Mouse (Mus musculus) fat pad, adult 2 months (tissue): ENCODE results near the gene Wdpcp.

ENCODE experiments used
- DNase-seq: peaks from one replicate; pipeline ENCODE4 v3.0.0-alpha.2; 2011; ENCODE audit warnings: low read depth, low spot score; ENCODE audit errors: extremely low read depth

Gene Wdpcp

DNA sequence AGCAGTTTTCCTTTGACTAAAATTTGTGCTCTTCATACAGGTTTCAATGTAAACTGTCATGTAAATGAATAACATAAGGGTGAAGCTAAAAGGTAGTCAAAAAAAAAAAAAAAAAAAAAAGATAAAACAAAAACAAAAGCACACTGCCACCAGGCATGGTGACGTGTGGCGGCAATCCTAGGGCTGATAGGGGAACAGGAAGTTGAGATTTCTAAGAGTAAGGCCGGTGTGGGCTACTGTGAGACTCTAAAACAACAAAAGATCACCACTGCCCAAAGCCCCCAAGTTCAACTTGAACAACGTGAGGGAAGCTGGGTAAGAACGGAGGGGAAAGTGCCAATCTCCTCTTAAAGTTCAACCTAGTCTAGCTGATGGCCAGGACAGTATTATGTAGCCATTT is 3.0 kb upstream of the Wdpcp start:
- DNase-seq = no peak

DNA sequence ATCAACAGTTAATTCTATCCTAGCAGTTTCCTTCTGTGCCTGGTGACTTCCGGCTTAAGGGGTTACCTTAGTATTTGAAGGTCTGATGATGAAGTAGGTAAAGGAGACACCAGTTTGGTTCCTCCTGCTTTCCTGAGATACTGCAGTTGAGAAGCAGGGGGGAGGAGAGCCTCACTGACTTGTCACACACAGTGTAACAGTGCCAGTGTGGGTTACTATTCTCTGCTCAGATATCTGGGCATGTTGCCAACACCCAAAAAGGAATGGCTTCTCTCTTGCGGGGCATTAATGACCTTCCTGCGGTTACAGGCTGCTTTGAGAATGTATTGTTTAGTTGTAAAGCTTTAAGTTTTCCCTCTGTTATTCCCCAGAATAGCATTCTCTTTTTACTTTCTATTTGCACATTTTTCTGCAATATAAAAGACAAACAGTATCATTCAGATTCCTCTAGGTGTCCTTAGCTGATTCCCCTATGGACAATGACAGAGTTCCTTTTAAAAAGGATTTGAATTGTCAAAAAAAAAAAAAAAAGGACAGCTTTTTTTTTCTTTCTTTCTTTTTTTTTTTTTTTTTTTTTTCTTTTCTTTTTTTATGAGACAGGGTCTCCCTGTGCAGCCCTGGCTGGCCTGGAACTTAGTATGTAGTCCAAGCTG is 2.5 kb upstream of the Wdpcp start:
- DNase-seq = no peak

DNA sequence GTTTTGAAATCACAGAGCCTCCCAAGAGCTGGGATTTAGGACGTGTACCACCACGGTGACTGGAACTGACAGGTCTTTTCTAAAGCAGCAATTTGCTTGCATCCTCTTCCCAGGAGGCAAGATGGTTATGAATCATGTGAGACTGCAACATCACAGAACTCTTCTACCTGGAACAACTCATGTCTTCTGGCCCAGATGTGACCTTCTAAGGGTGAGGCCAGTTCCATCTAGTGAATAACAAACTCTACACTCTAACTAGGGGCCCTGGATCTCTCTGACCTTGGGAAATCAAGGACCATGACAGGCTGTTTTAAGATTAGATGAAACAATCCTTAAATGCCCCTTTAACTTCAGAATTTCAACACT is 1.9 kb upstream of the Wdpcp start:
- no peak for DNase-seq

DNA sequence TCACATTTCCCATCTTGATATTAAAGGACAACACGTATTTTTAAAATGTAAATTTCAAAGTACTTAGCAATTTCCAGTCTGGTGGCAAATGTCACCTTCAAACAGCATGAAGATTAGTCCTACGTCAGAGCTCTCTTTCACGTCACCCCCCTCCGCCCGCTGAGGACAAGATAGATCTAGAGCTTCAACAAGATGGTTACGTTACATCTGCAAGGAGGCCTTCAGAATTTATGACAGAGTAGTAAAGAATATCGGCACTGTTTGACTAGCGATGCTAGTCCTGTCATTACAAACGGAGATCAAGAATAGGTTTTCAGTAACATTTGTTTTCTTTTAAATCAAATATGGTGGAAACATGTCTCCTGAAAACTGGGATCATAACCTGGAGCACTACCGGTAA is 1.1 kb upstream of the Wdpcp start:
- no peak for DNase-seq

DNA sequence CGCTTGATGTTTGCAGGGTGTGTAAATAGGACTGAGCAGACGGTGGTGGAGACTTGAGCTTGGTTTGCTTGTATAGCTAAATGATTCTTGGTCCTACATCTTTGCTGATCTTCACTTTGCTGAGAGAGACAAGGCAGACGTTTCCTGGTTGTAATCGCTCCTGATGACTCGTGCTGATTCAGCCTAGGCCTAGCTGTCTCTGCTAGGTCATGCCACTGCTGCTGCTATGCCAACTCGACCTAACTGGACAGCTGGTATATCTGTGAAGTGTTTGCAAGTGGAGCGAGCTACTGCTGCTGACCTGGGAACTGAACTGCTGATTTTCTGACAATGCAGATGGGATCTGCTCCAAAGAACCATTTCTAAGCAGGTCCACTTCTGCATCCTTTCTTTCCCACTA is 9.4 kb downstream of the Wdpcp start:
- DNase-seq = no peak

DNA sequence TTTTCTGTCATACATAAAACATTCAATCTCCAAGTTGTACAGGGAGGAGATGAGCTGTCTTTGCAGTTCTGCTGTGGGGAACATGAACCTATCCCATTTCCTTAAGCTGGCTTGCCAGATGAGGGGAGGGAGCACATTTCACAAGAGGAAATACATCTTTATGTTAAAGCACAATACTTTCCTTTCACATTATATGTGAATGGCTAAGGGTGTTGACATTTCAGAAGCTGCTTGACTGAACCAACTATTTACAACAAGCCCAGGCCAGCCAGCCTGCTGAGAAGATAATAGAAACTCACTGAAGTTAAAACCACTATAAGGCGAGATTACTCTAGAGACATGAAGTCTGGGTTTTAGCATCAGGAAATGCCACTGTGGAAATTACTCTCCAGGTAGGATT is 11.3 kb downstream of the Wdpcp start:
- no peak for DNase-seq

DNA sequence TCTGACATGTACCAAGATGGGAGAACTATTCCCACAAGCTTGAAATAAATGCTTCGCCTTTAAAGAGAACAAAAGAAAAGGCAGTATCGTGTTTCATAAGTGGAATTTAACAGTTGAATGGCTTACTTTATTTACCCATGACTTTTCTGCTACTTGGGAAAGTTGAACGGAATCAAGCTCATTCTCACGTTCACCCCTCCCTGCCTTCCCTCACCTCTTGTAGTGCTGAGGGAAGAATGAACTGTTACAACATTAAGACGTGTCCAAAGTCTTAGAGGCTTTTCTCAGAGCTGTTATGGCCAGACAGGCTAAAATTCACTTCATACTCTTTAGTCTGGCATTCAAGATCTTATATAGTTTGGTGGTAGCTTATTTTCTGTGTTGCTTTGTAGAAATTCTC is 30.5 kb downstream of the Wdpcp start:
- DNase-seq = no peak

DNA sequence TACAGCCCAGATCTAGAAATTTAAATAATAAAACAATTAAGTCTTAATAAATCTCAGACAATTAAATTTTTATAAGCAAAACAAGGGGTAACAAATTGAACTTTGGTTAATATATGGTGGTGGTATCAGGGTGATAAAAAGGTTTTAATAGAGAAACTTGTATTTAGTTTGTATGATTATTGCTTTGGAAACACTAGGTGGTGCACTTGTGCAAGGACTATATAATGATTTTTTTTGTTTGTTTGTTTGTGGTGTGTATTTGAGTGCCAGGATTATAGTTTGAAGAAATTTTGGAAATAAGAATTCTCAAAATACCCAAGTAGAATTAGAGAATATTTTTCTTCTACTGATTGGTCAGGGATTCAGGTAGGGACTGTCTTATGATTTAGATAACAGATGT is 43.9 kb downstream of the Wdpcp start:
- no peak for DNase-seq

DNA sequence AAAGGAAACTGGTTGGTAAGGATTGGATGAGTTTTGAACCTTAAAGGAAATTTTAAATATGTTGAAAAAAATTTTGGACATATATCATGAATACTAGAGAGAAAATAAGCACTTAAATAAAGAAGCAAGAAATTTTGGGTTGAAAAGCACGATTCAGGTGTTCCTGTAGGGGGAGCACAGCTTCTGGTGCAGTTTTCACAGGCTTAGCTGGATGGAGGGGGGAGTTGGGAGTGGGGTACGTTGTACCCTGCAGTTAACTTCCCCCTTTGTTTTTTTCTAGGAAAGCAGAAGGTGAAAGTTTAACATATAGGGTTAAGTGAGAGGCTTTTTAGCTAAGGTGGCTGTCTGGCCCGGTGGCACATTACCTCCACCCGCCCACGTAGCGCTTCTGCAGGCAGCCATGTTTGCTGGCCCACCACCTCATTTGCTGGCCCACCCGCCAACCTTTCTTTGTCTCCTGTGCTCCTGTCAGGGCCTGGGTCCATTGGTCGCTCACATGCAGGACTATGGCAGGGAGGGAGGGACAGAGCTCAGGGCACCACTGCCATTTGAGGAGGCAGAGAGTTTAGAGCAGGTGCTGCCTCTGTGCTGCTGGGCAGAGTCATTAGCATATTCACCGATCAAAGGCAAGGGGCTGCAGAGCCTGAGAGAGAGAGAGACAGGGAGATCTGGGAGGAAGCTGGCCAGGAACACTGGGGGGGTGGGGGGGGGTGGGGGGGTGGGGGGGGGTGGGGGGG is 62.3 kb downstream of the Wdpcp start:
- no peak for DNase-seq

DNA sequence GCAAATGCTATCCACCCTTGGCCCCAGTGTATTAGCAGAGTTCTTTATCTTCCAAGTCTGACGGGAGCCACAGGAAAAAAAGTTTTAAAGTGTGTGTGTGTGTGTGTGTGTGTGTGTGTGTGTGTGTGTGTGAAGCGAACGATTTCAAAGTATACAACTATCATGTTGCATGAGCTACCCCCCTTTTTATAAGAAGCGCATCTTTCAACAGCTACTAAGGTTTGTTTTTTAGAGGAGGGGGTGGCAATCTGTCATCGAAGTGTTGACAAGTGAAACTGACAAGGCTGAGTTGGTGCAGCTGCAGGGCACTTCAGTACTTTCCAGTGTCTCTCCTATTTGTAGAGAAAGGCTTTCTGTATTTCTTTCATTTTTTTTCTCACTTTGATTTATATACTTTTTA is 66.3 kb downstream of the Wdpcp start:
- no peak for DNase-seq

DNA sequence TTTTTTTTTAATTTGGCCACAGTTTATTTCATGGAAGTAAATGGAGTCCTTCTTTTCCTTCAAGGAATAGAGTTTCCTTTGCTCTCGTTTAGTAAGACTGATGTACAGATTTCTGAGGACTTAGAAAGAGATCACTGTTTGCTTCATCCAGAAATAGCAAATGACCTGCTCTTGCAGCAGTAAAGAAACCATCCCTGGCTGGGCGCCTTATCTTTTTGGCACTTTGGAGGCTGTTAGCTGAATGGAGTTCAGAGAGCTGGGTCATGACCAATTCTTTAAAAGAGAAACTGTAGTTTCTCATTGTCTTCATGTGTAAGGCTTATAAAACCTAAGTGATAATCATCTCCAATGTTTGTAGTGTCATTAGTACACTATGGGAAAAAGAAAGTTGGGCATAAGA is 67.5 kb downstream of the Wdpcp start:
- DNase-seq = no peak

DNA sequence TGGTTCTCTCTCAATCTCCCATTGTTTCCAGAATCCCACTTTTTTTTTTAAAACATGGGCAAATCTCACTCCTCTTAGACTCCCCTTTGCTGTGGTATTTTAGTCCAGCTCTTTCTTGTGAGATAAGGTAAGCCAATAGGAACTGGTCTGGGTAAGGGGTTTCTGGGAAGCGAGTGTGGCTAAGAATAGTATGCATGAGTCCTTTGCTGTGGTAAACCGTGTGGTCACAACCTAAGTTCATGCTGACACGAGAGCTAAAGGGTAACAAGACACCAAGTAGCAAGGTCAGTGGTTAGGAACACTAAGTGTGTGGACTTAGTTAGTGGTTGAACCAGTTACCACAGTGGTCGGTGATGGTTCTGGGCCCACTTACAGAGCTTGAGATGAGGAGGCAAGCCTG is 72.2 kb downstream of the Wdpcp start:
- no peak for DNase-seq

DNA sequence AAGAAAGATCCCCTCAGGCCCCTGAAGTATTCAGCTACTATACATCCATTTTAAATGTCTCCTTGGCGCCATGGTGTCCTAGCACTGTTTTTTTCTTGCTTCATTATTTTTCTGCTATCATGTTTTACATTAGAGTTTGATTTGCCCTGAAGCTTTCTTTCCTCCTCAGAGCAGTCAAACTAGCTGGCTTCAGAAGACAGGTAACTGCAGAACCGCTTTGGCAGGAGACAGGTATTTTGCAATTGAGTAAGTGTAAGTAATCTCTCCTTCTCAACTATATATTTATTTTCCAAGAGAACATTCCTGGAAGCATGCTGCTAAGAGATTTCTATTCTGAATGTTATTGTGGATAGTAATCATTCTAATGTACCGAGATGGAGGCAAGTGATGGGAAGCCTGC is 74.1 kb downstream of the Wdpcp start:
- peak; percentile 64 for DNase-seq

DNA sequence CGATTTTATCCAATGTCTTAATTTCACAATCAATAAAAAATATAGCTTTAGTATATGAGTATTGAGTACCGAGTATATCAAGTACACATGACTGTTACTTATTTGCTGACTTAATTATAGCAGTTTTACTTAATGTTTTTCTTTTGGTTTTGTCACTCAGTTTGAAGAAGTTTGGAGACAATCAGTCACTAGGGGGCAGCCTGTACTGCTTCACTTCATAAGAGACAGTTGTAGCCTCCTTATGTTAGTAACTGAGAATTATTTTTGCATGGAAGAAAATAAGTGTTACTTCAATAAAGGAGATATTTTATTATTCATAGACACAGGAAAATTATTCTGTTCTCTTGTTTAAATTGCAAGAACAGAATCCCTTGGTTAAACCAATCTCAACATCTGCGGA is 87.0 kb downstream of the Wdpcp start:
- DNase-seq = no peak

DNA sequence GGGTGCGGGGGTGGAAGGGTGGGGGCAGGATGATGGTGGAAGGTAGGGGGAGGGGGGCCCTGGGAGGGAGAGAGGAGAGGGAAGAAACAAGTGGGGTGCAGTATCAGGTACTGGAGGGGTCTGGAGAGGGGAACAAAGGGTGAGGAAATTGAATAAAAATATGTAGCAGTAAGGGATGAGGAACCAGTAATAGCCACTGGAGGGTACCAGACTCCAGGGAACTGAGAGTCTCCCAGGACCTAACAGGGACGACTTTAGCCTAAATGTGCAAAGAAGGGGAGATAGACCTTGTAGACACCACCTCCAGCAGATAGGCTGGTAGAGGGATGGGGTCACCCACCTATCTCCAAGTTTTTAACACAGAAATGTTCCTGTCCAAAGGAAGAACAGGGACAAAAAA is 105.0 kb downstream of the Wdpcp start:
- DNase-seq = no peak

DNA sequence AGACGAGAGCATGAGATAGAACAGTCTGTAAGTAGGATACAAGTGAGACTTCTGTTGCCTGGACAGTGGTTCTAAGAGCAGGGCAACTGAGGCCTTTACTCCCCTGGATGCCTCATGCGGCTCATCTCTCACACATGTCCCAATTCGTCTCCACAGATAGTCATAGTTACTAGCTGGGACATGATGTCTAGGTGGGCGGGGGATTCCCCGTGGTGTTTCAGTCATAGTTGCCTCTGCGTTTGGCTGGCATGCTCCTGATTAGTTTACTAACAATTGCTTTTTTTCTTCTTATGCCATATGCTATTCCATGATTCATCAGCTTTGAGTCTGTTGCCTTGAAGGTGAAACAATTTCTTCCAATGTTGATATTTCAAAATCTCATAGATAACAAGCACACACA is 116.4 kb downstream of the Wdpcp start:
- peak; percentile 26 for DNase-seq

DNA sequence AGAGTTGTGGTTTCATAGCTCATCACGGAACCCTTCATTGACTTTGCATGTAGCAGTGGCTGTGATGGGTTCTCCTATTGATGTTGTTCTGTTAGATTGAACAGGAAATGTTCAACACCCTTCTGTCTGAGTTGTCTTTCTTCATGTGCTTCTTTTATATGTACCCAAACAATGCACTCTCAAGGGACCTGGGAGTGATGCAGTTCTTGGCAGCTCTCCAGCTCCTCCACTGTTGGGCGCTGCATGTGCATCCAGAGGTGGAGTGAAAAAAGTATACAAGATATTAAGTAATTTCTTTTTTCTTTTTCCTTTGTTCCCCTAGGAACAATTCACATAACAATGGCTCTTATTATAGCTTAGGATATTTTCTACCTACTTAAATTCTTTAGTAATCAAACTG is 118.7 kb downstream of the Wdpcp start:
- DNase-seq = no peak

DNA sequence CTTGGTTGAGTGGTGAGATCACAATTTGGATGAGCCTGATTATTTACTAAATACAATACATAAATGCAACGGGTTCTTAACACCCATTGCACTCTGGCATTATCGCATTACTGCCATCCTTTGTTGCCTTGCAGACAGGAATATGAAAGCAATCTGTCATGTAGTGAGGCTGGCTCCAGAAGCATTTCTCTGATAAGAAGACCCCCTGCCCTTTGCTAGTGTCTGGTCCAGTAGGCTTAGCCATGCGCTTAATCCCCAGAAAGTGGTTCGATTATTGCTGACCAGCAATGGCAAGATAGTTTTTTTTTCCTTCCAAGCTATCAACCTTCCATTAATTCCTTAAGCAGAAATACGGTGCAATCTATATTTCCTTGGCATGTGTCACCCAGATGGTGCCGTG is 122.1 kb downstream of the Wdpcp start:
- no peak for DNase-seq

DNA sequence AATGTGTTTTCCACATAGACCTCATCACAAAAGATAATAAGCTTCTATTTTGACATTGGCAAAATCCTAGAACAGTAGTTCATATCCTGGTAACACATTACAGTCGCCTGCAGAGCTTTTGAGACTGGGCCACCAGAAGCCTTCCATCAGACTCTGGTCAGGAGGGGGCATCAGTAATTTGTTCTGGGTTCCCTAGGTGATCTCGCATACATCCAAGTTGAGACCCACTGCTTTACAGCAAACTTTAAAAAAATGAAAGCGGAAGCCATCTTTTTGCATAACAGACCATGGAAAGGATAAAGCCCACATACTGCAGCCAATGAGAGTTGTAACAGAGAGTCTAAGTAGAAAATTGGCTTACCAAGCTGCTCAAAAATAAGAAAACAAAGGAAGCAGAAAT is 125.6 kb downstream of the Wdpcp start:
- DNase-seq = no peak

DNA sequence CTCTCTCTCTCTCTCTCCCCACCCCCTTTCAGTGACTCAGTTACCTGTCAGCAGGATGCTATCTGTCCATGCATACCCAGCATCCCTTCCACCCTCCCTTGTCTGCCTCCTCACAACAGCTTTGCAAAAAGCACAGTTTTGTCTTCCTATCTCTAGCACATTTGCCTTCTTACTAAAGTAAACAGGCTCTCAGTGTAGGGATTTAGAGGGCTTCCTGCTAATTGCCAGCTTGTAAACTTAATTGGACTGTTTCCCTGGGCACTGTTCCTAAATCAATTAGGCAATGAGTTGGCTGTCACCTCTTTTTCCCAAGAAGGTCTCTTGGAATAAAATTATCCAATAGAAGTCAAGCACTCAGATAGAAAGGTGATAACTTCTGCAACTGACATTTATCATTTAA is 141.5 kb downstream of the Wdpcp start:
- DNase-seq = no peak

DNA sequence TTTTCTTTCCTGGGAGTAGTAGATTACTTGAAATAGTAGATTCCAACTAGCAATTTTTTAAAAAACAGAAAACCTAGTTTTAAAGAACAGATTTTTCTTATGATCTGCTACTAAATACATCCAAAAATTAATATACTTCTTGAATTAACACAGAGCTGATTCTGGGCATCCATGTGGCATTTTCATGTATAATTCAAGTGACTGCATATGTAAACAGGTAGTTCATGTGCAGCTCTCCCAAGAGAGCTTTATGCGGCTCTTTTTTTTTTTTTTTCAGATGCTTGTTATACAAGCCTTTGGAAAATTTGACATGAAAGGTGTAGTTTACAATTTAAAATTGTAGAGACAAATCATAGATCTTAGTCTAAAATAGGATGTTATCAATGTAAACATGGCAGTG is 142.0 kb downstream of the Wdpcp start:
- no peak for DNase-seq

DNA sequence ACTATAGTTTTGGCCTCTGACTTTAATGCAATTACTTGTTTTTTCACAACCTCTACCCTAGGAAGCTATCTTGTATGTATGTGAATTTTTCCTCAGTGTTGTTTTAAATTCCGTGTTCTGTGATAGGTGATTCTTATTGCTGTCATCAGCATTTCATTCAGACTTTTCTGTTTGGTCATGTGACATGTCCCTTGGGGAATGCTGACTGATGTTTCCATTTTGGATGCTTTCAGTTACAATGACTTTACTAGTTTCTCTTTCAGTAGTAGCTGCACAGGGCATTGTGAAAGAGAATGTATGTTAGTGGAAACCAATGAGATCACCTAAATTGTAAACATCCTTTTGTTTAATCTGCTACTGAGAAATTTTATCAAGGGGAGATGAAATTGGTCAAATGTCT is 154.3 kb downstream of the Wdpcp start:
- no peak for DNase-seq

DNA sequence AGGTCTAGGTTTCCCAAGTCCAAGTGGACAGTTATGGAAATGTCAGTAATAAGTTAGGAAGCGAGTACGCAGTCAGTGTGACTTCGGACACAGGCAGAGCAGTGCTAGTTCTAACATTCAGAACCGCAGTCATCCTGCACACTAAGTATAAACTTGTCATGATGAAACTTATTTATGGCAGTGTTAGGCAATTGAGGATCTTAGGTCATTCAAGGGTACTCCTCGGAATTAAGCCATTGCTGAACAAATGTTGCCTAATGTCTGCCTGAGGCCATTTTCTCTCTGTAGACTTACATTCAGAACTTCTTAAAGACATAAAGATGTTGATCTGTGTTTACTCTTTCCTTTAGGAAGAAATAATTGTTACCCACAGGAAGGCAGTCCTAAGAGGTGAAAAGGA is 157.0 kb downstream of the Wdpcp start:
- peak; percentile 100 for DNase-seq
